Mouse (Mus musculus) bone marrow macrophage, adult 2 months (primary cell): ENCODE measurements around the gene Gna11.

Source experiments
- CTCF ChIP-seq: IDR thresholded peaks from 2 replicates; pipeline ENCODE4 v1.5.1; 2012; ENCODE audit warnings: low read depth, mild to moderate bottlenecking, low read length, moderate library complexity
- POLR2A ChIP-seq: IDR thresholded peaks from 2 replicates; pipeline ENCODE4 v1.6.1; 2012; ENCODE audit warnings: mild to moderate bottlenecking, low read depth, low read length, borderline replicate concordance

DNA sequence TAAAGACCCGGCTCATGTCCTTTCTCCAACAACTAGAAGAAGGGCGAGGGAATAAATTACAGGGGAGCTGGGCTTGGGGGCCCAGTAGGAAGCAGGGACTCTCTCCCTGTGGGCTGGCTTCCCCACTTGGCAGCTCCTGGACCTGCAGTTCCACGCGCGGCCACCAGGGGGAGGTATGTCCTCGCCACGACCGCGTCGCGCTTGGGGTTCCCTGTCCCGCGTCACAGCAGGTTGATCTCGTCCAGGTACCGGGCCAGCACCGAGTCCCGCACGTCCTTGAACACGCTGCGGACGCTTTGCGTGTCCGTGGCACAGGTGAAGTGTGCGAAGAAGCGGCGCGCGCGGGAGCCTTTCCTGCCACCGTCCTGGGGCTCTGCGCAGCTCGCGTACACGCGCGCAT is 42.3 kb downstream of the Gna11 start:
- no peak for TF ChIP-seq POLR2A
- TF ChIP-seq CTCF, result peak; percentile 86
